Mouse (Mus musculus): Measurements from ENCODE around the gene Hist1h2bc.

- TF ChIP-seq GATA1 (IDR thresholded peaks at IDR 0.05; ENCODE audit: low read length) (no peak), TAL1 (IDR thresholded peaks at IDR 0.05; ENCODE audit: low read length) (no peak)
Observed at GRCm38 (mm10) chr13:23739922-23740252, 55.9 kb downstream of the Hist1h2bc start.
